Mouse (Mus musculus) midbrain, embryonic 10.5 days (tissue): ENCODE data around the gene Psmd8. TPM values are rescaled to one million over a fixed set of nuclear protein-coding genes. Genes with fewer than 3 reads are reported as not detected.

Experiments
- DNase-seq: peaks from one replicate; pipeline ENCODE4 v3.0.0-alpha.2; 2017; ENCODE audit warnings: low spot score
- H3K27ac ChIP-seq: fragments of 300-500 bp; sonication (generic); replicated peaks from 2 replicates; pipeline ENCODE4 v1.5.1; 2016; ENCODE audit warnings: mild to moderate bottlenecking
- H3K27me3 ChIP-seq: fragments of 300-500 bp; sonication (generic); 2 replicates; pipeline ENCODE4 v1.6.1; 2016; ENCODE audit warnings: low read depth, mild to moderate bottlenecking; ENCODE audit not compliant: poor library complexity, severe bottlenecking
- H3K36me3 ChIP-seq: fragments of 300-500 bp; sonication (generic); 2 replicates; pipeline ENCODE4 v1.6.1; 2016; ENCODE audit warnings: mild to moderate bottlenecking, moderate library complexity
- H3K4me1 ChIP-seq: fragments of 300-500 bp; sonication (generic); 2 replicates; pipeline ENCODE4 v1.6.1; 2016
- H3K4me3 ChIP-seq: fragments of 300-500 bp; sonication (generic); 2 replicates; pipeline ENCODE4 v1.5.1; 2016; ENCODE audit warnings: mild to moderate bottlenecking, moderate library complexity
- H3K9me3 ChIP-seq: fragments of 300-500 bp; sonication (generic); replicated peaks from 2 replicates; pipeline ENCODE4 v1.6.1; 2016; ENCODE audit warnings: mild to moderate bottlenecking
- WGBS: fragments of 180-500 bp; shearing (Covaris S2); methylation state at CpG from one replicate; pipeline ENCODE4 v1.1.7; 2016; 5-methylcytosine and 5-hydroxymethylcytosine counted together
- polyA plus RNA-seq: library from polyadenylated mRNA; unstranded; fragments of >200 nt; fragmentation: Nextera tagmentation; extraction: Ambion mirVana; gene quantifications from 2 replicates; pipeline ENCODE4 v1.2.1, GENCODE M21; 2016

Psmd8 gene
- polyA plus RNA-seq, 1 experiment from 2014 or later = 295 TPM

- WGBS = 0% methylated on average over 14 of the region's 14 CpGs
- H3K27me3 ChIP-seq = peaks cover 49% of the 10 kb centered on the region
Observed at GRCm38 (mm10) chr7:29168791-29169230, 11.7 kb downstream of the Psmd8 start.

DNA sequence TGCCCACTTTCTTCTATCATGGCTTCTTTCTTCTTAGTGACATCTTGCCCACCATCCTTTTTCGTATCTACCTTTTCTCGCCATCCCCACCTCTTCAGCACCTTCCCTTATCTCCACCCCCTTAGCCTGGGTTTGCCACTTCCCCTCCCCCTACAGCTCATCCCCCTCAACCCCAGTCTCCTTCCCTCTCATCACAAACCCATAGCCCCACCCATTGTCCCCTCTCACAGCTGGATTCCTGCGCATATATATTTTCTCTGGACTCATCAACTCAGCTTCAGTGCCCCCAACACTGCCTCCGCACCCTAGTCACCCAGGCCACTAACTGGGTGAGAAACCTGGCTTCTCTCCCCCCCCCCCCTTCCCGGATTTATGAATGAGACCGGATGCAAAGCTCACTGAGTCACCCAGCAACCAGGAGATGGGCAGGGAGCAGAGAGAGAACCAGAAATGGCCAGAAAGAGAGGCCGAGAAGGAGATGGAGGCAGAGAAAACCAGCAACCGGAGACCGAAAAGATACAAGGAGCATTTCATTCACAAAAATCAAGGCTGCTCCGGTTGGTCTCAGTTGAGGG, 12.3 kb downstream of the Psmd8 start:
- Histone ChIP-seq H3K4me1 (peaks cover 60% of the 10 kb centered on the region), H3K27ac (peak overlapping the region; percentile 91), H3K27me3 (peaks cover 43% of the 10 kb centered on the region), H3K9me3 (no peaks in the 10 kb centered on the region), H3K36me3 (peaks cover 33% of the 10 kb centered on the region), H3K4me3 (peak overlapping the region; percentile 82)
- DNase-seq = no peak
- 1% methylated on average over 10 of the region's 10 CpGs for WGBS

More at GRCm38 (mm10) chr7:29168791-29169230, 11.7 kb downstream of the Psmd8 start:
- peak overlapping the region; percentile 91 for H3K27ac ChIP-seq
- H3K36me3 ChIP-seq = peaks cover 34% of the 10 kb centered on the region
- H3K4me1 ChIP-seq = peaks cover 64% of the 10 kb centered on the region
- no peaks in the 10 kb centered on the region for H3K9me3 ChIP-seq
- H3K4me3 ChIP-seq = peak overlapping the region; percentile 82
- DNase-seq = peak; percentile 75

DNA sequence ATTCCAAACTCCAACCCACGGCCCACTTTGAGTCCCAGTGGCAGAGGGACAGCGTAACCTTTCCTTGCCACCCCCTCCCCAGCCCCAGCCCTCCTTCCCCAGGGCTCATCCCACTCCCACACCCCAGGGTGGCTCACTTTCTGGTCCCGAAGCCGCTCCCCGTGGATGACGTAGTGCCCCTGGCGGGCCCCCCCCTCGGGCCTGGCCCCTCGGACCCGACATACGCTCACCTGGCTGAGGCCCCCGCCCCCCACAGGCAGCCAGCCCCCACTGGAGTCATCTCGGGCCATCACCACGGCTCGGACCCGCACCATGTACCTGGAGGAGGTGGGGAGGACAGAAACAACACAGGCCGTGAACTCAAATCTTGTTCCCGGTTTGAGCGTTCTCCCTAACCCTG, 12.8 kb downstream of the Psmd8 start:
- Histone ChIP-seq H3K4me3 (peak overlapping the region; percentile 82), H3K27me3 (peaks cover 39% of the 10 kb centered on the region), H3K9me3 (no peaks in the 10 kb centered on the region), H3K27ac (peak overlapping the region; percentile 91), H3K4me1 (peaks cover 60% of the 10 kb centered on the region), H3K36me3 (peaks cover 33% of the 10 kb centered on the region)
- no peak for DNase-seq
- 11% methylated on average over 19 of the region's 19 CpGs for WGBS

DNA sequence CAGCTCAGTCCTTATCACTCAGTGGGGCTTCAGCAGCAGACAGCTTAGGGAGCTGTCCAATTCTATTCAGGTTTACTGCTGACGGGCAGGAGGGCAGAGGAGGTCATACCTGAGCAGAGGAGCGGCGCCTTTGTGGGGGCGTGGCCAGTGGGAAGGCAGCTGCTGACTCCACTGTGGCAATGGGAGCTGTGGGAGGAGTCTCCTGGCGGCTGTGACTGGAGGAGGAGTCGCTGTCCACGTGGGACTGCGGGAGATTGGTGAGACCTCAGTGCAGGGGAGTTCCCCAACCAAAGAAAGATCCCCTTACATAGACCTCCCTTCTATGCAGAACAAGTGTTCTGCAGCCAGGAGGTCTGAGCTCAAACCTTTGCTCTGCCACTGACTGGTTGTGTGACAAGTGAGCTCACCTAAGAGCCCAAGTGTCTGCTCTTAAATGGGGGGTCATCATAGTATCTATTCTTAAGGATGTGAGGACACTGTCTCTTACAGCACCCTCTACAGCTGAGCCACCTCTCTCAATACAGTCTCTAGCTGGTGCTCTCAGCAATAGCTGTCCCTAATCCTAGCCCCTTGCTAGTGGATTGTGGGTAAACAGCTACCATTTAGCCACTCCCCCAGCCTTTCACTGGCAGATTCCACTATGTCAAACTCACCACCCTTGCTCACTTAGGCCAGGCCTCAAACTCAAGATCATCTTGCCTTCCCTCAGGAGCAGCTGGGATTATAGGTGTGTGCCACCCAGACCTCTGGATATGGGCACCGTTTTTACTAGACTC, 17.6 kb downstream of the Psmd8 start:
- no peak overlapping the region for H3K4me3 ChIP-seq
- 18% methylated on average over 9 of the region's 9 CpGs for WGBS
- H3K36me3 ChIP-seq = peaks cover 52% of the 10 kb centered on the region
- no peak overlapping the region for H3K27ac ChIP-seq
- peaks cover 49% of the 10 kb centered on the region for H3K27me3 ChIP-seq
- no peaks in the 10 kb centered on the region for H3K9me3 ChIP-seq
- H3K4me1 ChIP-seq = peaks cover 37% of the 10 kb centered on the region
- DNase-seq = no peak

DNA sequence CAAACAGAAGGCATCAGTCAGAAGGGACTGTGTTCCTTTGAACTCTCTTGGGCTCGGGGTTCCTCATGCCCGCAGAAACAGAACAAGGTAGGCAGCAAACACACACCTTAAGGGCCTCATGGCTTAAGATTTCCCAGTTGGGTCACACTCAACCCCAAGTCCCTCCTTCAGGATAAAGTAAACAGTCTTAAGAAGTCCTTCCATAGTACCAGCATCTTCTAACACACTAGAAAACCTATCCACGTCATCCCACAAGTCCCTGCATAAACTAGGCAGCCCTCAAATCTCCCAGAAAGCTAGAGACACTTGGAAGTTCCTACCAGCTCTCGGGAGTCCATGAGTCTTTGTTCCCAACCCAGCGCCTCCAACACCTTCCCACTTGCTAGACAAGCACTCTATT, 18.2 kb downstream of the Psmd8 start:
- H3K36me3 ChIP-seq = peaks cover 52% of the 10 kb centered on the region
- H3K9me3 ChIP-seq = no peaks in the 10 kb centered on the region
- peaks cover 31% of the 10 kb centered on the region for H3K4me1 ChIP-seq
- H3K27ac ChIP-seq = no peak overlapping the region
- WGBS = 79% methylated on average over 5 of the region's 5 CpGs
- no peak for DNase-seq
- H3K4me3 ChIP-seq = no peak overlapping the region
- peaks cover 49% of the 10 kb centered on the region for H3K27me3 ChIP-seq

DNA sequence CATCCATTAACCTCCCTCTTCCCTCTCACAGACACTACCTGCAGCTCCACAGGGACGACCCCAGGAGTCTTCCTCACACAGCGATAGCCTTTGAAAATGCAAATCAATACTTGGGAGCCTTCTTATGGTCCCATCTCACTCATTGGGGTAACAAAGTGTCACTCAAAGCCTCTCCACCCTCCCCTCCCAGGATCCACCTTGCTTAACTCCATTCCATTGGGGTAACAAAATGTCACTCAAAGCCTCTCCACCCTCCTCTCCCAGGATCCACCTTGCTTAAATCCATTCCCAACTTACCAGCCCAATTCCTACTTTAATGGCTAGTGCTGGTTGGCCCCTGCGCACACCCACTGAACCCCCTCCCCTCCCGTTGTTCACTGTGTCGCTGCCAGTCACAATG, 22.2 kb downstream of the Psmd8 start:
- no peak for DNase-seq
- WGBS = 3% methylated on average over 5 of the region's 5 CpGs
- H3K9me3 ChIP-seq = peaks cover 8% of the 10 kb centered on the region; the same call in 1 of the 2 replicates
- H3K27me3 ChIP-seq = peaks cover 53% of the 10 kb centered on the region
- peak overlapping the region; percentile 18; the same call in 1 of the 2 replicates for H3K4me3 ChIP-seq
- H3K36me3 ChIP-seq = peaks cover 33% of the 10 kb centered on the region
- H3K27ac ChIP-seq = no peak overlapping the region
- peaks cover 47% of the 10 kb centered on the region for H3K4me1 ChIP-seq

DNA sequence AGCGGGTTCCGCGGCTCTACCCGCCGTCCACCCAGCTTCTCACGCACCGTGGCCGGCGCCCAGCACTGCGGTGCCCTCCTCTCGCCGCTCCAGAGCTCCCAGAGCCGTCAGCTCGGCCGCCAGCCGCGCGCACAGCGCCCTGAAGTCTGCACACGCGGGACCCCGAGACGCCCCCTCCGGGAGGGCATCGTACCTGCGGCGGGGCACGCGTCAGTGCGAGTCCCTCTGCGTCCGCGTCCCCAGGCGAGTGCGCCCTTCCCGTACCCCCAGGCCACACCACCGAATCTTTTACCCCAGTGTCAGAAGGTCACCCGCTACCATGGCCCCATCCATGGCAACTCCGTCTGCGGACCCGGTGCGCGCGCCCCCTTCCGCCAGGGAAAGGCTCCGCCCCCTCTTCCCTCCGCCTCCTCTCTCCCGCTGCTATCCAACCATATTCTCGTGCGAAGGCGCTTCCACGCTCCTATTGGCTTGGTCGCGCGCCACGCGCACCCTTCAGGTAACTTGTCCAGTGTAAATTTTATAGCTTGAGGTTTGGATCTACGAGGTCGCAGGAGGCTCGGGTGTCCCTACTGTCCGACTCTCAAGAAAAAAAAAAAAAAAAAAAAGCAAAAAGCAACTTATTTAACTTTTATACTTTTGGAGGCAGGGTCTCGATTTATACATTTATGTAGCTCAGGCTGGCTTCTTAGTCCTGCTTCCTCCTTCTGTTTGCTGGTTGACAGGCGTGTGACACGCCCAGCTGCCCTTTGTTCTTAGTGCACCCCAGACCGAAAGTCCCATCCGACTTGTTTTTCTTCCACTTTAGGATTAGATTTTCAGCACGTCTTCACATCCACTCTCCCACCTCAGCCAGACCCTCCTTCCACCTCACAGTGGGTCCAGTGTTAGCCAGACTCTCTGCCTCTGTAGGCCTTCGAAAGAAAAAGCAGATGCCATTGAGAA, 24.4 kb downstream of the Psmd8 start, which contains the start of gene Fam98c:
Gene Fam98c, minus strand, starts transcription at position 397 of the 945 bp plus-strand sequence.
- DNase-seq = peak; percentile 86
- Histone ChIP-seq H3K4me3 (peak within 1 kb of the TSS; percentile 85), H3K9me3 (peaks cover 8% of the 10 kb centered on the region; the same call in 1 of the 2 replicates), H3K4me1 (peaks cover 33% of the 10 kb centered on the region), H3K36me3 (peaks cover 14% of the 10 kb centered on the region), H3K27ac (peak within 1 kb of the TSS; percentile 89), H3K27me3 (peaks cover 39% of the 10 kb centered on the region)
- 4% methylated on average over 68 of the region's 68 CpGs for WGBS

- H3K9me3 ChIP-seq = peaks cover 8% of the 10 kb centered on the region; the same call in 1 of the 2 replicates
- DNase-seq = peak; percentile 87
- H3K4me1 ChIP-seq = peaks cover 33% of the 10 kb centered on the region
- peak overlapping the region; percentile 85 for H3K4me3 ChIP-seq
- WGBS = 7% methylated on average over 37 of the region's 37 CpGs
- peak overlapping the region; percentile 89 for H3K27ac ChIP-seq
- peaks cover 9% of the 10 kb centered on the region; the same call in 1 of the 2 replicates for H3K36me3 ChIP-seq
- H3K27me3 ChIP-seq = peaks cover 39% of the 10 kb centered on the region
Observed at GRCm38 (mm10) chr7:29155196-29155837, 25.2 kb downstream of the Psmd8 start.

DNA sequence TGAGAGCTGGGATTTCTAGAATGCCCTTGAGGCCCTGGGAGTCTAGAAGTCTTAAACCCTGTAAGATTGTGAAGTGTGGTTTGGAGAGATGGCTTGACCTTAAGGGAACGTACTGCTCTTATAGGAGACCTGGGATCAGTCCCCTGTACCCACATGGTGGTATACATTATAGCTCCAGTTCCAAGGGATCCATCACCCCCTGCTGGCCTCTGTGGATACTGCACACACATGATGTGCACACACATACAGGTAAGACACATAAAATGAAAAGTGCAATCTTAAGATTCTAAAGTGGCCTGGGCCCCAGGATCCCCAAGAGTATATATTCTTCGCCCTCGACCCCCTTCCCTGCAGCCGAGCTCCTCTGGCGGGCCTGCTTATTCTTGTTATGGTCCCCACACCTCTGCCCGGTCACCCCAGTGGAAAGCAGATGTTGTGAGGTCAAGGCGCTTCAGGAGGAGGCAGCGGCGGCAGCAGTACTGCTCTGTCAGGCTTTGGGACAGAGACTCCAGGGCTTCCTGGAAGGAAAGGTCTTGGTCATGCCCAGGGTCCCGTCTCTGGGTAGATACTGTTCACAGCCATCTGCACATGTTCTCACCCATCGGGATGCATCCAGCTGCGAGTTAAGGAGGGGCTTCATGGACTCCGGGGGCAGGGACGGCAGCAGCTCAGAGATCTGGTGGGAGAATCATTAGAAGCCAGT, 26.3 kb downstream of the Psmd8 start:
- peaks cover 8% of the 10 kb centered on the region; the same call in 1 of the 2 replicates for H3K9me3 ChIP-seq
- H3K36me3 ChIP-seq = peaks cover 9% of the 10 kb centered on the region; the same call in 1 of the 2 replicates
- 94% methylated on average over 14 of the region's 14 CpGs for WGBS
- DNase-seq = no peak
- H3K4me1 ChIP-seq = peaks cover 31% of the 10 kb centered on the region
- H3K4me3 ChIP-seq = no peak overlapping the region
- H3K27me3 ChIP-seq = peaks cover 27% of the 10 kb centered on the region
- no peak overlapping the region for H3K27ac ChIP-seq

GRCm38 (mm10) chr7:29151486-29151885, 29.0 kb downstream of the Psmd8 start:
- Histone ChIP-seq H3K4me1 (peaks cover 22% of the 10 kb centered on the region), H3K9me3 (peaks cover 8% of the 10 kb centered on the region; the same call in 1 of the 2 replicates), H3K36me3 (peaks cover 9% of the 10 kb centered on the region; the same call in 1 of the 2 replicates), H3K27ac (no peak overlapping the region), H3K27me3 (peaks cover 8% of the 10 kb centered on the region), H3K4me3 (no peak overlapping the region)
- no peak for DNase-seq
- 66% methylated on average over 10 of the region's 10 CpGs for WGBS

DNA sequence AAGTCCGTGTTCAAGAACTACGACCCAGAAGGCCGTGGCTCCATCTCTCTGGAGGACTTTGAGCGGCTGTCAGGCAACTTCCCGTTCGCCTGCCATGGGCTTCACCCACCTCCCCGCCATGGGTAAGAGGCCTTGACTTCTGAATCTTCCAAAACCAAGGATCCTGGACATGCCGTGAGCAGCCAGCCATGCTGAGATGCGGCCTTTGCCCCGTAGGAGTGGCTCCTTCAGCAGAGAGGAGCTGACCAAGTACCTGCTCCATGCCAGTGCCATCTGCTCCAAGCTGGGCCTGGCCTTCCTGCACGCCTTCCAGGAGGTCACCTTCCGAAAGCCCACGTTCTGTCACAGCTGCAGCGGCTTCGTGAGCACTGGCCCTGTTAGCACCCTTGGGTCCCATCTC, 31.7 kb downstream of the Psmd8 start:
- H3K4me1 ChIP-seq = peaks cover 6% of the 10 kb centered on the region; the same call in 1 of the 2 replicates
- H3K27ac ChIP-seq = no peak overlapping the region
- 89% methylated on average over 15 of the region's 15 CpGs for WGBS
- no peaks in the 10 kb centered on the region for H3K27me3 ChIP-seq
- H3K36me3 ChIP-seq = peaks cover 3% of the 10 kb centered on the region; the same call in 1 of the 2 replicates
- DNase-seq = no peak
- peaks cover 2% of the 10 kb centered on the region; the same call in 1 of the 2 replicates for H3K9me3 ChIP-seq
- H3K4me3 ChIP-seq = no peak overlapping the region
